Mouse (Mus musculus) spleen, postnatal 10 days (tissue): ENCODE results near the gene Tssk2.

Experiments used
- DNase-seq, 2 experiments: peaks; one replicate each; pipeline ENCODE4 v3.0.0; 2021 to 2022; ENCODE audit warnings: low spot score in 2 of 2

The Tssk2 gene

GRCm38 (mm10) chr16:17898462-17898861 is at the start of gene Tssk2, which contains the start of gene Dgcr2:
Gene Tssk2 (plus strand): TSS chr16:17898637.
Gene Dgcr2 (minus strand): TSS chr16:17898562.
- DNase-seq = no peak

DNA sequence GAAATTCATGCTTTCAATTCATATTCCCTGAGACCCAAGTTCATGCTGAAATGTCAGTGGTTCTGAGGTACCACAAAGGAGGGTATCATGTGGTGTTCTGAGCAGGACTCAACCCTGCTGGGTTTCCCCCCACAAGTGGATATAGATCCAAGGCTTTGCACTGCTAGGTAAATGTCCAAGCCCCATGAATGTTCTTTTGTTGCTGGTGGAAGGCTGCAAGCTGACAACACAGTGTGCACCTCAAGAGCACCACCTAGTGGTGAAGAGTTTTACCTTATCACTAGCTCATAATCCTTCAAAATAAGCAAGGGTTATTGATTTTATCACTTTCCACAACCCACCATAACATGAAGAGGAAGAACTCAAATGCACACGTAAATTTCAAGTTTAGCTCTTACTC is 49.5 kb upstream of the Tssk2 start:
- no peak for DNase-seq

GRCm38 (mm10) chr16:17849486-17849885 is 49.0 kb upstream of the Tssk2 start:
- no peak for DNase-seq

DNA sequence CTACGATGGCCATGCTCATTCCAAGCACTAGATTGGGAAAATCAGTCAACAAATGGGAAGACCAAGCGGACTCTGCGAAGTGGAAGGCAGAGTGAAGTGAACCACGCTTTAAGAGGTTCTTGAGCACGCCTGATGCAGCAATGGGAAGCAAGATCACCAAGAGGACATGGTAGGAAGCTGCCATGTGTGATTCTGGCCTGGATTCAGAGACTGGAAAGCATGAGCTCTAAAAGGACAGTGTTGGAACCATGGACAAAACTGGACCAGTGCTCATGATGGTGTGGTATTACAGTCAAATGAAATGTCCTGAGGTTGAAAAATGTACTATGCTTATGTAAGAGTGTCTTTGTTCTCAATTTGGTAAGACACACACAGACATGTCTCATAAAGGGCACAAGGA is 47.1 kb upstream of the Tssk2 start:
- DNase-seq = no peak

DNA sequence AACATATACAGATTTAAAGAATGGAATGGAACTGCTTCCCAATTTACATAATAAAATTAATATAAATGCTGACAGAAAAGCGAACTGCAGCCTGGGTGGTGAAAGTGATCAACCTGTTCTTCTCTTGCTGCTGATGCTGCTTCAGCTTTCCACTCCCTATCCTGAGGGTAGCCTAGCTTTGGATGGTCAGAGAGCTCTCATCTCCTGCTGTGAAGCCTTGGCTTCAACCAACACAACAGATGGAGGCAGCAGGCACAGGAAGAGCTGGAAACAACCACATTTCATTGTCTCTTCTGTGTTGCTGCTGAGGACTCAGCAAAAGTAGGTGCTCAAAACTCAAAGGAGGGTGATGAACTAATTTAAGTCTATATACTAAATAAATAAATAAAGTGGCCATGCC is 46.6 kb upstream of the Tssk2 start:
- no peak for DNase-seq

- no peak for DNase-seq
Observed at GRCm38 (mm10) chr16:17853263-17853662, 45.2 kb upstream of the Tssk2 start.

- no peak for DNase-seq
Observed at GRCm38 (mm10) chr16:17857157-17857556, 41.3 kb upstream of the Tssk2 start.

GRCm38 (mm10) chr16:17858592-17858991 is 39.8 kb upstream of the Tssk2 start:
- DNase-seq = peak in 1 of 2 experiments; percentile 38

- DNase-seq = no peak
Observed at GRCm38 (mm10) chr16:17865293-17865692, 33.1 kb upstream of the Tssk2 start.

GRCm38 (mm10) chr16:17865770-17866169 is 32.7 kb upstream of the Tssk2 start:
- DNase-seq = no peak

- no peak for DNase-seq
Observed at GRCm38 (mm10) chr16:17871248-17871647, 27.2 kb upstream of the Tssk2 start.

DNA sequence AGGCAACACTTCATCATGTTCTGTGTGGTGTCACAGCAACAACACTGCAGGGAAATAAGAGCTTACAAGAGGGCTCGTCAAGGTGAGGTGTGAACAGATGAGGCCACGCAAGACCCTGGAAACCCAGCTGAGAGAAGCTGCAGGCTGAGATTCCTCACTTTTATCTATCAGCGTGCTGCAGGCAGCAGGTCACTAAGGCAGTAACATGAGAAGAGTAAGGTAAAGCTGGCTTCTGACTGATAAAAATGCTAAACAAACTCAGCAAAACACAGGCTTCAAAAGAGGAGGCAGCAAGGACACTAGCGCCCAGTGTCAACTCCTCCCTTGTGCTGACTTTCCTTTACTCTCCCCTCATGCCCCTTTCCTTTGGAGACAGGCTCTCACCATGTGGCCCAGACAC is 25.4 kb upstream of the Tssk2 start:
- no peak for DNase-seq

GRCm38 (mm10) chr16:17875174-17875573 is 23.3 kb upstream of the Tssk2 start:
- DNase-seq = no peak

DNA sequence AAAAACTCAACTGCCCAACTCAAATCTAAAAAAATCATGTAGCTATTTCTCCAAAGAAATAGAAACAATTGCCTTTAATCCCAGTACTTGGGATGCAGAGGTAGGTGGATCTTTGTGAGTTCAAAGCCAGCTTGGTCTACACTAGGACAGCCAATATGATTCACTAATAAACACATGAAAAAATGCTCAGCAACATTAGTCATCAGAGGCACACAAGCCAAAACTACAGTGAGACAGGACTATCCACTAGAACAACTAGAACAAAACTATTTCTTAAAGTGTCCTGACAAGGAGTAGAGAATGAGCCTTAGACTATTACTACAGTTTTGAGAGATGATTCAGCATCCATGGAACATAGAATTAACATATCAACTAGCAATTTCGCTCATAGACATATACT is 22.3 kb upstream of the Tssk2 start:
- DNase-seq = no peak

DNA sequence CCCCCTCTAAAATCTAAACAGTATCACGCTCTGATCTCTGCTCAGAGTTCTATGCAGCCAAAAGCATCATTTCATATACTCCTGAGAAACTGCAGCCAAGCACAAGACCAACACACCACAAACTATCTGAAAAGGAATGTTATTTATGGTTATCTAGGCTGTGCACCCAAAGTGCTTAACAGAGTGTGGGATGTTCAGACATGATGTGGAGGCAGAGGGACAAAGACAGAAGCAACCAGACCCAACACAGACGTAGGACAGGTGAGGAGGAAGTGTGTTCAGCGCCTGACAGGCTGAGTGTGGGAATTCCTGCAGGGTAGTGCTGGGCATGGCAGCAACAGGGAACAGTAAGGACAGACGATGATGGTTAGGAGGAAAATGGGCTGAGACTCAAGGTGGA is 18.9 kb upstream of the Tssk2 start:
- no peak for DNase-seq

DNA sequence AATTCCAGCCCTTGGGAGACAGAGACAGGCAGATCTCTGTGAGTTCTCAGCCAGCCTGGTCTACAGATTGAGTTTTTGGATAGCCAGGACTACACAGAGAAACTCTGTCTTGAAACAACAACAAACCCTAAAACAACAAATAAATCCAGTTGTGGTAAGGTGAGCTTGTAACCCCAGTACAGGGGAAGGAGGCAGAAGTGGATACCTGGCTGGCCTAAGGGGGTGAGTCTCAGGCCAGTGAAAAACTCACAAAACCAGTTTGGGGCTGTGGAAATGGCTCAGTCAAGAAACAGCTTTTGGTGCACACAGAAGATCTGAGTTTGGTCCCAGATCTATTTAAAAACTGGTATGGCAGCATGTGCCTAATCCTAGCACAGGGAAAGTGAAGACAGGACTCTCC is 16.2 kb upstream of the Tssk2 start:
- no peak for DNase-seq

DNA sequence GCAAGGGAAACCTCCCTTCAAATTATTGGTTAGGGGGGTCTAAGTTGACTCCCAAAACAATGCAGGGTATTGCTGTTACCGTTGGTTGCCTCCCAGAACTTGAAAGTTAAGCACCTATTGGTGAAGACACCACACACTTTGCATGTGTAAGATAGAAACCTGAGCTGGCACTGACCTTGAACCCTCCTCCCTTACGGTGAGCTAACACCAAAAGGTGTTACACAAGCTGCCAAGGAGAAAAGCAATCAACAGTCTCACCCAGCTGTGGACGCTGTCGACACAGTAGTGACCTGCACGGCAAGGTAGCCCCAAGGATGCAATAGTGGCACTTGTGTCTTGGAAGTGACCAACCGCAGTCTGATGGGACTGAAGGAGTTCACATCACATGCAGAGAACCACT is 14.3 kb upstream of the Tssk2 start:
- DNase-seq = no peak

DNA sequence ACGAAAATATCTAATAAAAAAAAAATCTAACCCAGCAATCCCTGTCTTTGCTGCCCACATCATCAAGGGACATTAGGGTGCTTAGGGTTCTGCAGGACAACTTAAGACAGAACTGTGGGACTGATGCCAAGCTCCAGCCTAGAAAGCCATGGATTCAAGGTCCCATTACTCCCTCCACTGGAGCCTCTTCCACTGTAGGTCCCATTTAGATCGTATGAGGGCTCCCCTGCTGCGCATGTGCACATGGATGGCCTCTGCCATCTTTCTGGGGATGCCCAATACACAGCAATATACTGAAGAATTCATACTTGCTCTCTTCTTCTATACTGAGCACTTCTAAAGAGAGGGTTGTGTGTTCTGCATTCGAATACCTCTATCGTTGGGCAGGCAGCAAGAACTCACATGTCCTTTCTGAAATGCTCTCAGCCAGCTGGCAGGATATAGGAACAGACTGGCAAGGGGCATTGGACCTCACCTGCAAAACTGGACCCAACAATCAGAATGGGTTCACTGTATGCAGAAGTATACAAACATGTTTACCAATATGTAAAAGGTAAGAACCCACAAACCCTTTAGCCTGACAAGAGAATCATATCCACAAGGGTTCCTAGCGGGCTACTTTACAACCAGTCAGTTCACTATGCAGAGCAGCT is 8.6 kb upstream of the Tssk2 start:
- DNase-seq = no peak

DNA sequence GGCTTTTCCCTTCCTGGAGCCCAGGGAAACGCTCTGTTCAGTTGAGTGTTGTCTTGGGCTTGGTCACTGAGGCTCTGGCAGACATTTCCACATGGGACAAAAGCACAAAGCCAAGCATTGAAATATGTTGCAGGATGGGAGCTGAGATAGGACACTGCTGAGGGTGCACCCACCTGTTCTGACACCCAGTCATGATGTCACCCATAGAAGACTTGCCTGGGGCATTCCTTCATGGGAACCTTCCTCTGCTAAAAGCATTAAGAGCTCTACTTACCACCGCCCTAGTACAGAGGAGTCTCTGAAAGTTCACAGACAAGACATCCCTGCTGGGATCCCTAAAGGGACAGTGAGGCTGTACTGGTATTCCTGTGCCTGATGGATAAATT is 8.1 kb upstream of the Tssk2 start:
- no peak for DNase-seq

GRCm38 (mm10) chr16:17890917-17891566 is 7.4 kb upstream of the Tssk2 start:
- DNase-seq = peak; percentile 78 to 87

DNA sequence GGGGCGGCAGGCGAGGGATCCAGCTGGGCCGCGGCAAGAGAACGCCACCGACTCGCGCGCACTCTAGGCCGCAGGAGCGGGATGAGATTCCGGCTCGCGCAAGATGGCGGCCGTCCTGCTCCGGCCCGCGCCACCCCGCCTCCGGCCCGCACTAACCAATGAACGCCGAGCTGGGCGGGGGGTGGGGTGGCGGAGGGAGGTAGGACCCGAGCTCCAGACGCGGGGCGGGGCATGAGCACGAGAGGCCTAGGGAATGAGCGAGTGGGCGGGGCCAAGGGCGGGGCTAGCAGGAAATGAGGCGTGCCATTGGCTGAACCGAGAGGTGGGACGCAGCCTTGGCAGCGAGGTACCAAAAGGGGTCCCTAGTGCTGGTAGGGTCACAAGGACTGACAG is 6.9 kb upstream of the Tssk2 start, which contains the start of gene Gm20518:
TSS of gene Gm20518 (minus strand) at position 105 of the 393 bp plus-strand sequence.
- DNase-seq = peak; percentile 99 to 100

DNA sequence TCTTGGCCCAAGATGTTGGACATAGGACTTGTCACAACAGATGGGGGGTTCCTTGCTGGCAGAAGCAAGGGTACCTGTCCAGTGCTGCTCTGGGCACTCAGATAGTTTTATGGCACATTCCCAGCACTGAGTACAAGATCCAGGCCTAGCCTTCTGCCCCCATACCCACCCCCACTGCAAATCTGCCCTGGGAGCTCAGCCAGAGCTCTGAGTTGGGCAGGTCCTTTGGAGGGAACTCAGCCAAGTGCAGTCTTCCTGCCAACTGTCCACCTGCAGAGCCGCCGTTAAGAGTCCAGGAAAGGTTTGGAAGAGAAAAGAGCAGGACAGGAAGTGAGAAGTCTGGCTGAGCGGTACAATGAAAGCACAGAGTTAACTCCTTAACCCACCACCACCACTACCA is 5.8 kb upstream of the Tssk2 start:
- DNase-seq = no peak

DNA sequence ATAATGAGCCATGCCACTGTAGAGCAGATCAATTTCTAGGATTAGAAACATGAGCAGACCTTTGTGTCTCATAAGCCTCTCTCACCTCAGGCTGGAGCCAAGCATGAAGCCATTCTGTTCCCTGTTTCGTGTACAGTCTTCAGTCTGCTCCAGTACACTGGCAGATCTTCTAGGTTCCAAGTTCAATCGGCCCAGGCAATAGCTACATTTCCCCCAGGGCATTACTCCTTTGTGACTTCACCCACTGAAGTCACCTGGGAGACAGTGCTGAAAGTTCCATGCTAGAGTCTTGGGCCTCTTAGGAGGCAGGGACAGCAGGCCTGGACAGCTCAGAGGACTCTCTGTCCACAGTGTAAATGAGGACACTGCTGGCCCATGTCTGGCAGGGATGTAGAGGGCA is 4.5 kb upstream of the Tssk2 start, which contains the start of gene Tssk1:
TSS of gene Tssk1 (plus strand) at position 301 of the 400 bp plus-strand sequence.
- no peak for DNase-seq

DNA sequence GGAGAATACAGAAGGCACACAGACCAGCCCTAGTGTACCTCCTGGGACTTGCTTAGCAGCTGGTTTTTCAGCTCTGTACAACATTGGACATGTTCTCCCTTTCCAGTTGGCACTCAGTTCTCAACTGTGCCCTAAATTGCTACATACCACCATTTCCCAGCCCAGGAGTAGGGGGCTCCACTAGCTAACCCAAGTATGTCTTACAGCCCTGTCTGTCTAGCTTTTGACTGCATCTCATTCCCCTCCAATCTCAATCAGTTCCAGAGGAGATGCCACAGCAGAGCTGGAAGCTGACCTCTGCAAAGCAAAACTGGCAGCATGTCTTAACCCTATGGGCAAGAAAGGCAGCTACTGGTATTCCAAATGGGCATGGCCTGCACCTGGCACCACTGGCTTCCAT is 2.3 kb upstream of the Tssk2 start:
- no peak for DNase-seq
